Mouse (Mus musculus) layer of hippocampus, postnatal 14 days (tissue): ENCODE data around the gene Hdhd3. TPM values are rescaled to one million over a fixed set of nuclear protein-coding genes. Genes with fewer than 3 reads are reported as not detected.

Experiments used
- DNase-seq, 2 experiments: peaks; one replicate each; pipeline ENCODE4 v3.0.0; 2021 to 2022; ENCODE audit warnings: low spot score in 2 of 2, mixed read lengths in 1 of 2
- long read RNA-seq, 2 experiments: library from polyadenylated mRNA; stranded (forward); transcript quantifications; one replicate each; pipeline ENCODE4 v2.0.0; 2021
- total RNA-seq, 2 experiments: library from RNA; stranded (reverse); gene quantifications; 2 replicates each; pipeline ENCODE4 v1.2.3; 2021

Gene Hdhd3
- total RNA-seq: 10 to 100 TPM; 10.0 to 10.9 TPM
- long read RNA-seq, experiment 1, transcript Hdhd3-201 (2 exons, 1,205 nt): major isoform, 11 of 11 reads
- long read RNA-seq, experiment 1, partial matches to known transcripts: 0 of 11 reads
- long read RNA-seq, experiment 1, other reads (novel, unspliced or antisense): 0 of 11 reads
- long read RNA-seq, experiment 2, transcript Hdhd3-201 (2 exons, 1,205 nt): major isoform, 20 of 20 reads
- long read RNA-seq, experiment 2, partial matches to known transcripts: 0 of 20 reads
- long read RNA-seq, experiment 2, other reads (novel, unspliced or antisense): 0 of 20 reads

DNA sequence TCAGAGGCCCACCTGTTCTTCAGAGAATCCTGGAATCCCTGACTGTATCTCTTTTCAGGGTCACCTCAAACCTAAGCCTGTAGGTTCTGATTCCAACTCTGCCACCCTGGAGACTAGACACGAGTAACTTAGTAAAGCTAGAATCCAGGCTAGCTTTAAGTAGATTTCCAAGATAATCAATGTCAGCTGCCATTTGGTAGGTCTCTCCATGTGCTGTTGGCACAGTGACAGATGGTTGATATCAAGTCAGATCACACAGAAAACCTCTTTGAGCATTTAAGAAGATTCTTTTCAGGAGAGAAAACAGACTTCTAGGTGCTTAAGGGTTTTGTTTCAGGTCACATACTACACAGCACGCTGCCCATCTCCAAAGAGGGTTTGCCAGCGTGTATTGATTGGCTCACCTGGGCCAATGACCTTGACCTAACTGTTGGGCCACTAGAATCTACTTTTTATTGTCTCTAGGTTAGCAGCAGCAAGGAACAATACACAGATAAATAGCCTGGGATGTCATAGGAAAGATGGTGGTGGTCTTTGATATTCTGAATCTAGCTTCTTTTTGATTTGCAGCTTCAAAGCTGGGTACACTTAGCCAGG lies at the start of gene Hdhd3:
Gene Hdhd3, minus strand, starts transcription at position 94 of the 597 bp plus-strand sequence.
- no peak for DNase-seq

DNA sequence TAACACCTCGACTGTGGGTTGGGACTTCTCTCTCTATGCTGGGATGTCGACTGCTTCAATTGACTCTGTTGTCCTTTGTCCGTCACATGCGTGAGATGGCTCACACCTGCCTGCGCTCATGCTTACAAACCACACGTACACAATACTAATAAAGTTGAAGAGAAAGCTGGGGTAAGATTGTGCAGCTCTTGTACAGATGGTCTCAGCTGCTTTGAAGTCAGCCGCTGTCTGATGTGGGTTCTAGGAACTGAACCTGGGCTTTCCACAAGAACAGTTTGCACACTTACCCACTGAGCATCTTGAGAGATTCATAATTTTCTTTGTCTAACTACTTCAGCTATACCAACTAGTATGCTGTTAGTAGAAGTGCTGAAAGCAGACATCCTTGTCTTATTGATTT lies 48.7 kb upstream of the Hdhd3 start:
- no peak for DNase-seq

- no peak for DNase-seq
Measured at GRCm38 (mm10) chr4:62544801-62545200, 41.5 kb upstream of the Hdhd3 start.

- no peak for DNase-seq
Measured at GRCm38 (mm10) chr4:62543782-62544181, 40.5 kb upstream of the Hdhd3 start.

DNA sequence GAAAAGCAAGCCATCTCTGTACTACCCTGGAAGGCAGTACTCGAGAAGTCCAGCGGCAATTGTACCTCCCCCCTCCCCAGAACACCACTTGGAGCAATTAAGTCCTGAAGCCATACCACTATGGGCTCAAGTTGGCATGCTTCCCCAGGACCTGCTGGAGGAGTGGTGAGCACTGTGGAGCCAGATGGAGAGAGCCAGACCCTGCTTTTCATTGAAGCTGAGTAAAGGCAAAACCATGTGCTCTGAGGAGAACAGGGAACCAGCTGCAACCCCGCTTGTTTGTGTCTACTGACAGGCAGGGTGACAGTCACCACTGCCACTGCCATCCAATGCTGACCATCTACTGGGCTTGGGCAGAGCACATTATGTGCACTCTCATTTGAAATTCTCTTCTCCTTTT lies 38.5 kb upstream of the Hdhd3 start:
- peak; percentile 26 to 41 for DNase-seq

- no peak for DNase-seq
Measured at GRCm38 (mm10) chr4:62533729-62534128, 30.5 kb upstream of the Hdhd3 start.

DNA sequence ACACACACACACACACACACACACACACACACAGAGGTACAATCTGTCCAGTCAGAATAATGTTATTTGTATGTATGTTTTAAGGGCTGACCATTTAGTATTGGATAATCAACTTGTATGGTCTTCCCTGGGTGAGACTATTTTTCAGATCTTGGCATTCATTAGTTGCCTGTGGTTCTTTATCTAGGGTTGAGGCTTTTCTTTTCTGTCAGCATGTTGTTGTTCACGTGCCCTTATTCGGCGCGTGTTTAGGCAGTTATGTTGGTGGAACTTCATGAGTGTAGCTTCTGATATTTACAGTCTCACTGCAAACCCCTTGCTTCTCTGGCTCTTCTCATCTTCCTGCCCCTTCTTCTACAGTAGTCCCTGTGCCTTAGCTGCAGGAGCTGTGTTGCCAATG lies 24.4 kb upstream of the Hdhd3 start:
- DNase-seq: no peak

DNA sequence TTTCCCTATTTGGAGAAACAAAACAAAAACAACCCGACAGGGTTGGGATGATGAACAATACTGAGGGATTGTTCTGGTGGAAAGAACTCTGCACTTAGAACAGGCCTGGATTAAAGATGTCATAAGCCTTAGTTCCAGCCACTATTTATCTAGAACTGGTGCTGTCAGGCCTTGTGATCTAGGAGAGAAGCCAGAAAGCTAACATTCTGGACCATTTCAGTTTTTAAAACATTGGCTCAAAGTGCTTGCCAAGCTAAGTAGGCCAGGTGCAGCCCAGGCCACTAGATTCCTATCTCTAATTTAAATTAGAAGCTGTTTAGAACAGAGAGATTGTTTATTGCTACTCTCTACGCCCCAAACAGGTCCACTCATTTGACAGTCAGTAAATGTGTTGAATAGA lies 23.0 kb upstream of the Hdhd3 start:
- DNase-seq: no peak

- DNase-seq: no peak
Measured at GRCm38 (mm10) chr4:62525489-62525811, 22.2 kb upstream of the Hdhd3 start.

DNA sequence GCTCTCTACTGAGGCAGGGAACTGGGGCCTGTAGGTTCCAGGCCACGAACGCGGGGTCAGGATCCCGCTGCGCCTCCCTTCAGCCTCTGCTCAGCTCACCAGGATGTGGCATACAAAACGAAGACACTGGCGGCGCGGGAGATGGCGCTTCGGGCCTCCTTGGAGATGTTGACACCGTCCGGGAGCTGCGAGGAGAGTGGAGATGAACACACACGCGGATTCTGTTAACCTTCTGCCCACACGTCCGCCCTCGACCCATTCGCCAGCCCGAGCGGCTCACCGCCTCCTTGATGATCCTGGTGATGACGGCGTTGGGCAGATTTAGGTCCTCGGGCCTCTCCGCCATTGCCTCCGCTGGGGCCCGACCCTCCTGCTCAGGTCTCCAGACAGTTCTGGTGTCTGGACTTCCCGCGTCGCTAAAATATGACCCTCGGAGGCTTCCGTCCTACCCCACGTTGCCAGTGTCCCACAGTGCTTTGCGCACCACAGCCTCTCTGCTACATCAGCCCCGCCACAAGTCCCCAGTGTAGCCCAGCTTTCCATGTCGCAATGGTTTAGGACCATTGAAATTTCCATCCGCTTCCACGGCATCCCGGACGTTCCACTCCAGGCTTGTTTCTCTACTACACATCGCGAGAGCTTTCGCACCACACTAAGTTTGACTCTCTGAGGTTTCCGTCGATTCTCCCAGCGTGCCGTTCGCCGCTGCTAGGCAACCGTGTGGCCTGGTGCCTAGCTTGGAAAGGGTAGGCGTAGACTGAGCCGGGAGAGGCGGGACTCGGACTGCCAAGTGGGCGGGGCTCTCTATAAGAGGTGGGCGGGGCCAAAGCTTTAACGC lies 21.6 kb upstream of the Hdhd3 start, which contains the start of the genes Pole3 and 4933430I17Rik:
Gene Pole3, minus strand, starts transcription at position 418 of the 838 bp plus-strand sequence.
Gene 4933430I17Rik, plus strand, starts transcription at position 719 of the 838 bp plus-strand sequence.
- peak; percentile 98 to 99 for DNase-seq

GRCm38 (mm10) chr4:62520892-62521400 lies 17.7 kb upstream of the Hdhd3 start:
- DNase-seq: no peak

DNA sequence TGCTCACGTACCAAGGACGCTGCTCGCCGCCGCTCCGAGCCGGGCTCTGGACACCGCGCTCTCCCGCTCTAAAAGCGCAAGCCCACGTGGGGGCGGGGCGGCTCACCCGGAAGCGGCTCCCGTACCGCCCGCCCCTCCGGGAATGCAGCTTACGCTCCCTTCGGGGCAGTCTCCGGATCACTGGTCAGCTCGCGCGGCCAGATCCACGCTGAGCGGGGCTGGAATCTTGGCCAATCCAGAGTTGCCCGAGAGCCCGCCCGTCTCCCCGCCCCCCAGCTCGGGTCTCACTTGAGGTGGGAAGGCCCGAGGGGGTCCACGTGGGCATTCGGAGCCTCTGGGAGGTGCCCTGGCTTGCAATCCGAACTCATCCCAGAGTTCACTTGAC lies 16.6 kb upstream of the Hdhd3 start, which contains the start of gene Alad:
Gene Alad, minus strand, starts transcription at position 70 of the 385 bp plus-strand sequence.
- DNase-seq: peak; percentile 76

DNA sequence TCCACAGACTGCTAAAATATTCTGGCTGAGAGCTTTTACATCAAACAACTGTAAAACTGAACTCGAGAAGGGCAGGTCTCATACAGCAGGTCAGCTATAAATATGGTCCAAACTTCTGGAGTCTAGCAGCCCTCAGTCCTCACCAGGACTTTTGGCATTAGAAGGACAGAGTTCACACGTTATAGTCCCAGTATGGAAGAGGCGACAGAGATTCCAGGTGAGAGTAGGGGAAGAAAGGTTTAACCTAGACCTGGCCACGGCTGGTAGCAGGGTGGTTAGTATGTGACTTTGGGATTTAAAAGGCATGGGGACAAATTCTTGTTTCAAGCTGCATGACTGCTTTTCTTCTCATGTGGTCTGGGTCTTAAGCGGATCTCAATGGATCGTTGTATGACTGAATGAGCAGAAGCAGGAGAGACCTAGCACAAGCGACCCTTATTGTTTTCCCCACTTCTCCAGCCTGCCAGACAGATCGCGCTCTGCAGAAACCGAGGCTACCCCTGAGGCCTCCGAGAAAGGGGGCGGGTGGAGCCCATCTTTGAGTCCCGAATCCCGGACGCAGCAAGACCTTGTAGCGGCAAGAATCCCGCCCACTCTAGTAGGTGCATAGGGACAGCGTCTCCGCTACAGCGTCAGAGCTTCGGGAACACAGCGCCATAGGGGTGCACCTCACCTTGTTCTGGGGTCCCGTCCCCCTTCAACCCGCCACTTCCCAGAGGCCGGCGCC lies 16.0 kb upstream of the Hdhd3 start:
- no peak for DNase-seq

GRCm38 (mm10) chr4:62518416-62519121 lies 15.3 kb upstream of the Hdhd3 start:
- no peak for DNase-seq

- no peak for DNase-seq
Measured at GRCm38 (mm10) chr4:62517538-62518415, 14.5 kb upstream of the Hdhd3 start.

GRCm38 (mm10) chr4:62517046-62517445 lies 13.8 kb upstream of the Hdhd3 start:
- DNase-seq: no peak

DNA sequence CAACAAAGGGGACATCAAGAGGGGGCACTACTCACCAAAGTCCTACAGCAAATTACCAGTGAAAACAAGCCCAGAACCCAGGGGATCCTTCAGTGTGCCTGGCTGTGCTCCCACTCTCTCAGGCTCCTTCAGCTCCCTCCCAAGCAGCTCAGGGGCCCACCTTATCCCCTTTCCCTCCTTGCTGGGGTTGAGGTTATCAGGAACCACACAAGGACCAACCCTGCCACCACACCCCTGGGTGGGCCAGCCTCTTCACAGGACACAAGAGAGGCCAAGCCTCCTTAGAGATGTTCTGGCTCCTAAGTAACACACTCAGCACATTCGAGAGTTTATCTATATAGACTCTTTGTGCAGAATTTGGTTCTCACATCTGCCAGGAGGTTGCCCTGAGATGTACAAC lies 13.3 kb upstream of the Hdhd3 start:
- no peak for DNase-seq

- no peak for DNase-seq
Measured at GRCm38 (mm10) chr4:62516079-62516478, 12.8 kb upstream of the Hdhd3 start.

DNA sequence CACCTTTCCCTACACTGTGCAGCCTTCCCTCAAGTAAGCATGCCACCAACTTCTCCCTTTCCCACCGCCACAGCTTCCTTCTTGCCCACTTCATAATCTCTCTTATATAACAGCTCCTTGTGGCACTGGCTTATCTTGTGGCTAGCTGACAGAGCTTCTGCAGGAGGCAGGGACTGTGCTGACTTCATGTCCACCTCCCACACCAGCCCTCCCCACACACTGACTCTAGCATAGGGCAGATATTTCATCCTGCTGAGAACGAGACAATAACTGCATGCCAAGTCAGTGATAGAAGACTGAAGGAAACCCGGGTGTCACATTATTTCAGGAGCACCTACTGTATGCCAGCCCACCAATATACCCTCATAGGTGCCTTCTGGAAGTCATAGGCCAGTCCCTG lies 12.2 kb upstream of the Hdhd3 start:
- DNase-seq: no peak
